Mouse (Mus musculus): ENCODE measurements around the gene Hspa1l. TPM values are rescaled to one million over a fixed set of nuclear protein-coding genes. Genes with fewer than 3 reads are reported as not detected.

Gene Hspa1l
- total and polyA plus RNA-seq, 3 experiments, result 0.15 to 1.6 TPM; not detected in 1

GRCm38 (mm10) chr17:35021842-35022477, 49.5 kb downstream of the Hspa1l start (continued):
- TF ChIP-seq UBTF (IDR thresholded peaks at IDR 0.05; ENCODE audit: borderline replicate concordance, insufficient read depth, low read depth, low read length) (no peak), ZMIZ1 (IDR thresholded peaks at IDR 0.05; ENCODE audit: low read depth, low read length) (no peak), USF2 (IDR thresholded peaks at IDR 0.05; ENCODE audit: borderline replicate concordance in 1 of 2, insufficient read depth in 1 of 2, low read depth in 1 of 2, low read length in 2 of 2) (peak in 1 of 2 experiments; percentile 73; a peak in 2 of 4 replicates), MEF2A (IDR thresholded peaks at IDR 0.05; ENCODE audit: extremely low read depth, insufficient replicate concordance, low read depth, low read length, poor library complexity, severe bottlenecking) (peak; percentile 64; the same call in 1 of the 2 replicates), E2F4 (IDR thresholded peaks at IDR 0.05; ENCODE audit: borderline replicate concordance, low read depth, low read length) (peak; percentile 75), ZC3H11A (IDR thresholded peaks at IDR 0.05; ENCODE audit: low read depth, low read length) (peak; percentile 5; the same call in 1 of the 2 replicates), POLR2AphosphoS2 (IDR thresholded peaks at IDR 0.05; ENCODE audit: low read length) (peak; percentile 82), MXI1 (IDR thresholded peaks at IDR 0.05; ENCODE audit: low read depth, low read length) (peak; percentile 88), GATA1 (IDR thresholded peaks at IDR 0.05; ENCODE audit: low read depth, low read length) (peak; percentile 100), CHD1 (IDR thresholded peaks at IDR 0.05; ENCODE audit: low read depth, low read length) (no peak), JUND (IDR thresholded peaks at IDR 0.05; ENCODE audit: low read depth, low read length) (peak; percentile 95), MYC (IDR thresholded peaks at IDR 0.05; ENCODE audit: low read depth, low read length) (peak; percentile 92; the same call in 1 of the 2 replicates), NRF1 (IDR thresholded peaks at IDR 0.05; ENCODE audit: insufficient read depth, low read depth, low read length, poor library complexity, severe bottlenecking) (no peak), MAZ (IDR thresholded peaks at IDR 0.05; ENCODE audit: low read depth, low read length) (peak; percentile 53), TBP (IDR thresholded peaks at IDR 0.05; ENCODE audit: low read depth, low read length) (peak; percentile 73), MYB (IDR thresholded peaks at IDR 0.05; ENCODE audit: low read depth, low read length) (peak; percentile 98), SMC3 (IDR thresholded peaks at IDR 0.05; ENCODE audit: low read depth, low read length) (peak; percentile 24; the same call in 1 of the 2 replicates), ZNF384 (IDR thresholded peaks at IDR 0.05; ENCODE audit: low read depth, low read length) (0 out of 2 replicates have a peak, but pooled peaks have one; percentile 17)

GRCm38 (mm10) chr17:35022541-35023060, 50.1 kb downstream of the Hspa1l start:
- TF ChIP-seq GABPA (IDR thresholded peaks at IDR 0.05; ENCODE audit: low read depth, low read length) (no peak), CHD1 (IDR thresholded peaks at IDR 0.05; ENCODE audit: low read depth, low read length) (peak; percentile 54), ZC3H11A (IDR thresholded peaks at IDR 0.05; ENCODE audit: low read depth, low read length) (no peak), POLR2A (IDR thresholded peaks at IDR 0.05; ENCODE audit: control insufficient read depth in 1 of 2, insufficient read depth in 1 of 2, low read depth in 1 of 2, low read length in 2 of 2, poor library complexity in 1 of 2) (peak in 1 of 2 experiments; percentile 33; a peak in 1 of 4 replicates), JUND (IDR thresholded peaks at IDR 0.05; ENCODE audit: low read depth, low read length) (no peak), MYC (IDR thresholded peaks at IDR 0.05; ENCODE audit: low read depth, low read length) (0 out of 2 replicates have a peak, but pooled peaks have one; percentile 10), ZKSCAN1 (IDR thresholded peaks at IDR 0.05; ENCODE audit: low read depth, low read length) (no peak), EP300 (IDR thresholded peaks at IDR 0.05; ENCODE audit: low read depth in 1 of 2, low read length in 2 of 2) (no peak), TAL1 (IDR thresholded peaks at IDR 0.05; ENCODE audit: low read length) (no peak), MXI1 (IDR thresholded peaks at IDR 0.05; ENCODE audit: low read depth, low read length) (no peak; the same call in 1 of the 2 replicates)
- Histone ChIP-seq H3K4me3 (ENCODE audit: control insufficient read depth in 1 of 2, insufficient read depth in 1 of 2, low read depth in 2 of 2, low read length in 2 of 2) (peak overlapping the region; percentile 54 to 66), H3K4me1 (ENCODE audit: control insufficient read depth in 1 of 2, insufficient read depth in 2 of 2, low read length in 2 of 2) (peaks cover 14 to 54% of the 10 kb centered on the region in 2 experiments; a peak in 3 of 4 replicates), H3K27me3 (ENCODE audit: control insufficient read depth in 1 of 2, insufficient read depth in 2 of 2, low read length in 2 of 2) (no peaks in the 10 kb centered on the region), H3K27ac (ENCODE audit: control insufficient read depth, low read depth, low read length) (peak overlapping the region; percentile 96), H3K79me2 (ENCODE audit: control insufficient read depth, insufficient read depth, low read length, poor library complexity) (peaks cover 38% of the 10 kb centered on the region), H3K9me3 (replicated peaks; ENCODE audit: insufficient read depth, low read length) (no peaks in the 10 kb centered on the region), H3K9ac (ENCODE audit: control insufficient read depth, low read depth, low read length, poor library complexity, severe bottlenecking) (peak overlapping the region; percentile 77), H3K36me3 (ENCODE audit: control insufficient read depth in 1 of 2, insufficient read depth in 2 of 2, low read length in 2 of 2) (peaks cover 0 to 42% of the 10 kb centered on the region in 2 experiments; a peak in 2 of 4 replicates)
- peak; percentile 58 for DNase-seq (ENCODE audit: low read depth, low spot score)

Data from MEL (cell line).